Mouse (Mus musculus) spleen, embryonic (tissue): ENCODE data around the gene Rlim.

Source experiments
- CTCF ChIA-PET: fragments of 350-600 bp; sonication (Branson Sonifier 250); formaldehyde crosslinking; loops from one replicate; lab custom pipeline; 2022; lab: Charles Lee

Gene Rlim

GRCm38 (mm10) chrX:103981169-103981689, at the start of gene Rlim:
Rlim (minus strand) TSS chrX:103981284.
- CTCF ChIA-PET, result no interaction called here

GRCm38 (mm10) chrX:104017196-104017595, 36.1 kb upstream of the Rlim start:
- CTCF ChIA-PET, result no interaction called here

- CTCF ChIA-PET, result no interaction called here
Observed at GRCm38 (mm10) chrX:104015048-104015447, 34.0 kb upstream of the Rlim start.

GRCm38 (mm10) chrX:104013318-104013811, 32.3 kb upstream of the Rlim start:
- CTCF ChIA-PET, result interaction anchor here (0.7 kb wide), 1 partner anchor 527 kb away, joined by 3 read pairs; no protein-coding TSS in a partner anchor

GRCm38 (mm10) chrX:103994741-103995140, 13.7 kb upstream of the Rlim start:
- CTCF ChIA-PET, result no interaction called here

- CTCF ChIA-PET, result no interaction called here
Observed at GRCm38 (mm10) chrX:103993864-103994263, 12.8 kb upstream of the Rlim start.

- CTCF ChIA-PET, result interaction anchor here (0.6 kb wide), 1 partner anchor 642 kb away, joined by 3 read pairs; no protein-coding TSS in a partner anchor
Observed at GRCm38 (mm10) chrX:103991702-103992101, 10.6 kb upstream of the Rlim start.

- CTCF ChIA-PET, result no interaction called here
Observed at GRCm38 (mm10) chrX:103990392-103990791, 9.3 kb upstream of the Rlim start.

- CTCF ChIA-PET, result no interaction called here
Observed at GRCm38 (mm10) chrX:103987215-103987964, 6.3 kb upstream of the Rlim start.

GRCm38 (mm10) chrX:103986159-103986558, 5.1 kb upstream of the Rlim start:
- CTCF ChIA-PET, result no interaction called here

- CTCF ChIA-PET, result no interaction called here
Observed at GRCm38 (mm10) chrX:103984992-103985391, 3.9 kb upstream of the Rlim start.

GRCm38 (mm10) chrX:103981806-103982205, 722 bp upstream of the Rlim start:
- CTCF ChIA-PET, result no interaction called here

- CTCF ChIA-PET, result no interaction called here
Observed at GRCm38 (mm10) chrX:103980590-103981168, 405 bp downstream of the Rlim start.

GRCm38 (mm10) chrX:103980036-103980435, 1.0 kb downstream of the Rlim start:
- CTCF ChIA-PET, result no interaction called here

GRCm38 (mm10) chrX:103939701-103940100, 41.4 kb downstream of the Rlim start:
- CTCF ChIA-PET, result no interaction called here

GRCm38 (mm10) chrX:103937333-103937732, 43.8 kb downstream of the Rlim start:
- CTCF ChIA-PET, result no interaction called here

GRCm38 (mm10) chrX:103922436-103922835, 58.6 kb downstream of the Rlim start:
- CTCF ChIA-PET, result no interaction called here

- CTCF ChIA-PET, result no interaction called here
Observed at GRCm38 (mm10) chrX:103918954-103919353, 62.1 kb downstream of the Rlim start.

GRCm38 (mm10) chrX:103914790-103915189, 66.3 kb downstream of the Rlim start:
- CTCF ChIA-PET, result no interaction called here
